Mouse (Mus musculus): ENCODE measurements around the gene Foxj3.

DNA sequence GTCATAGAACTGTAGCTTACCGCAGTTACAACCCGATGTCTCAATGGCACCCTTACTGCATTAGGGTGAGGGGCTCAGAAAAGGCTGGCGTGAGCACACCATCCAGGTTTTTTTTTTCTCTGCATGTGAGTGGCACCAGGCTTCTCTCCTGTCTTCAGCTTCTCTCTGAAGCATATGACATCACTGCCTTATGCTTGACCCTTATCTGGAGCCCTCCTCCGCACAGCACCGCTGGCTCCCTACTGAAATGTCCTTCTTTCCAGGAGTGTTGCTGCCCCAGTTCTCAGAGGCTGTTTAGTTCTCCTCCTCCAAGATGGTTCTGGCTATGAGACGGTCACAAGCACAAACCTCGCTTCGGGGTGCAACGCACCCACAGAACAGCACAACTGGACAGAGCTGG lies 134.4 kb downstream of the Foxj3 start:
- TF ChIP-seq POLR2A (IDR thresholded peaks at IDR 0.05; ENCODE audit: control insufficient read depth, extremely low read depth, insufficient read depth, low read length, poor library complexity) (no peak), CTCF (IDR thresholded peaks at IDR 0.05; ENCODE audit: borderline replicate concordance, control insufficient read depth, extremely low read depth, insufficient read depth, low read length, poor library complexity) (no peak)

Data from thymus, adult 2 months (tissue).